Mouse (Mus musculus): ENCODE results near the gene Rab3b.

The Rab3b gene

GRCm38 (mm10) chr4:108878963-108879822 lies at the start of gene Rab3b:
Gene Rab3b, plus strand, starts transcription at chr4:108879063.
- peak; percentile 9 for DNase-seq

GRCm38 (mm10) chr4:108830698-108831097 lies 48.2 kb upstream of the Rab3b start:
- no peak for DNase-seq

- peak; percentile 88 for DNase-seq
Observed at GRCm38 (mm10) chr4:108832916-108833827, 45.7 kb upstream of the Rab3b start, which contains the start of gene Btf3l4. Gene Btf3l4, minus strand, starts transcription at chr4:108833614.

GRCm38 (mm10) chr4:108833828-108834114 lies 45.1 kb upstream of the Rab3b start:
- no peak for DNase-seq

- DNase-seq: peak; percentile 75
Observed at GRCm38 (mm10) chr4:108834115-108834970, 44.5 kb upstream of the Rab3b start, which contains the start of gene Txndc12. Gene Txndc12, plus strand, starts transcription at chr4:108834601.

- DNase-seq: peak; percentile 39
Observed at GRCm38 (mm10) chr4:108834971-108835311, 43.9 kb upstream of the Rab3b start.

GRCm38 (mm10) chr4:108835496-108835895 lies 43.4 kb upstream of the Rab3b start:
- DNase-seq: no peak

GRCm38 (mm10) chr4:108838031-108838430 lies 40.8 kb upstream of the Rab3b start:
- DNase-seq: peak; percentile 27

- DNase-seq: no peak
Observed at GRCm38 (mm10) chr4:108841920-108842578, 36.8 kb upstream of the Rab3b start.

- no peak for DNase-seq
Observed at GRCm38 (mm10) chr4:108843336-108843735, 35.5 kb upstream of the Rab3b start.

GRCm38 (mm10) chr4:108845824-108846569 lies 32.9 kb upstream of the Rab3b start:
- no peak for DNase-seq

GRCm38 (mm10) chr4:108847715-108848504 lies 31.0 kb upstream of the Rab3b start, which contains the start of gene Kti12:
Gene Kti12, plus strand, starts transcription at chr4:108847785.
- peak; percentile 73 for DNase-seq

GRCm38 (mm10) chr4:108848505-108848848 lies 30.4 kb upstream of the Rab3b start, which contains the start of gene A730015C16Rik:
Gene A730015C16Rik, minus strand, starts transcription at chr4:108848619.
- DNase-seq: peak; percentile 22

- DNase-seq: no peak
Observed at GRCm38 (mm10) chr4:108866806-108867205, 12.1 kb upstream of the Rab3b start.

- DNase-seq: peak; percentile 77
Observed at GRCm38 (mm10) chr4:108869730-108870374, 9.0 kb upstream of the Rab3b start.

- DNase-seq: no peak
Observed at GRCm38 (mm10) chr4:108873746-108874145, 5.1 kb upstream of the Rab3b start.

- no peak for DNase-seq
Observed at GRCm38 (mm10) chr4:108877901-108878300, 962 bp upstream of the Rab3b start.

GRCm38 (mm10) chr4:108883815-108884214 lies 5.0 kb downstream of the Rab3b start:
- no peak for DNase-seq

- DNase-seq: no peak
Observed at GRCm38 (mm10) chr4:108887456-108887855, 8.6 kb downstream of the Rab3b start.

- no peak for DNase-seq
Observed at GRCm38 (mm10) chr4:108890876-108891275, 12.0 kb downstream of the Rab3b start.

Data from cerebellum, adult 11 months (tissue).